Mouse (Mus musculus): Measurements from ENCODE around the gene Zfp598. TPM values are rescaled to one million over a fixed set of nuclear protein-coding genes. Genes with fewer than 3 reads are reported as not detected.

The Zfp598 gene
- polyA plus RNA-seq, 1 experiment, result not detected

DNA sequence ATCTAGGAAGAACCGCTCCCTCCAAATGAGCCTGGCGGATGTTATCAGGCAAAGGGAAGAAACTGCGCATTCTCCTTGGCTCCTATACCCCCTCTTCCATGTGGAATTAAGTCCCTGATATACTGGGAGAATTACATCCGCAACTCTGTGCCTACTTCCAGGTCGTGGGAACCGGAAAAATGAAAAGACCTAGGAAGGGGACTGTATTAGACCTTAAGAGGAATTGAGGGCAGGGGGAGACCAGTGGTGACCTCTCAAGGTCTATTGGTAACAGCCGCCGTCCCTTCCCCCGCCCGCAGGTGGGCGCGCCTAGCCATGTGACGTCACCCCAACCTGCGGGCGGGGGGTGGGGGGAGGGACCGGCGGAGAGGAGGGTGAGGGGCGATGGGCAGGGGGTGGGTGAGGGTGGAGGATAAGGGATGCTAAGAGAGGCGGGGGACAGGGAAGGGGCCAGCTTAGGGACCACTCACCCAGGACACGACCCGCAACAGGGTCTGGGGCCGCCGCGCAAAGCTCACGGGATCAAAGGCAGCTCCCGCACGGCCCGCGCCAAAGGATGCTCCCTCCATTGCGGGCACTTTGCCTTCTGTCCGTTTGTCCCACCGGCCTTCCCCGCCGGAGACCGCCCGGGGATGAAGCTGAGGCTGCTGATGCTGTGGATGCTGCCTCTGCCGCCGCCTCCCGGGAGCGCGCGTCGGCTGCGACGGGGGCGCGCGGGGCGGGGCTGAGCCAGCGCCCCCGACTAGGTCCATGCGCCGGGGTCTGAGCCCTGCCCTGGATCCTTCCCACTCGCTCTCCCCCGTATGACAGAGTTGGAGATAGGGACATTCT lies 20.0 kb downstream of the Zfp598 start, which contains the start of gene Syngr3:
Gene Syngr3, minus strand, starts transcription at position 705 of the 831 bp plus-strand sequence.
- Histone ChIP-seq H3K27ac (ENCODE audit: insufficient read depth, low read depth, low read length) (peak within 1 kb of the TSS; percentile 93), H3K4me3 (ENCODE audit: insufficient read depth, low read depth, low read length) (peak within 1 kb of the TSS; percentile 99), H3K4me1 (ENCODE audit: control insufficient read depth, insufficient read depth, low read length) (peaks cover 25% of the 10 kb centered on the region)
- TF ChIP-seq POLR2A (IDR thresholded peaks at IDR 0.05; ENCODE audit: insufficient read depth, low read depth, low read length) (peak; percentile 87), CTCF (IDR thresholded peaks at IDR 0.05; ENCODE audit: insufficient read depth, low read depth, low read length) (no peak)
- WGBS, result under 1% methylated on average over 55 of the region's 55 CpGs

GRCm38 (mm10) chr17:24692385-24692784 lies 22.9 kb downstream of the Zfp598 start:
- no peak for TF ChIP-seq CTCF (IDR thresholded peaks at IDR 0.05; ENCODE audit: insufficient read depth, low read depth, low read length)
- no peak for TF ChIP-seq POLR2A (IDR thresholded peaks at IDR 0.05; ENCODE audit: insufficient read depth, low read depth, low read length)
- Histone ChIP-seq H3K27ac (ENCODE audit: insufficient read depth, low read depth, low read length) (no peak overlapping the region), H3K4me1 (ENCODE audit: control insufficient read depth, insufficient read depth, low read length) (peaks cover 16% of the 10 kb centered on the region), H3K4me3 (ENCODE audit: insufficient read depth, low read depth, low read length) (no peak overlapping the region)
- 88% methylated on average over 5 of the region's 5 CpGs for WGBS

DNA sequence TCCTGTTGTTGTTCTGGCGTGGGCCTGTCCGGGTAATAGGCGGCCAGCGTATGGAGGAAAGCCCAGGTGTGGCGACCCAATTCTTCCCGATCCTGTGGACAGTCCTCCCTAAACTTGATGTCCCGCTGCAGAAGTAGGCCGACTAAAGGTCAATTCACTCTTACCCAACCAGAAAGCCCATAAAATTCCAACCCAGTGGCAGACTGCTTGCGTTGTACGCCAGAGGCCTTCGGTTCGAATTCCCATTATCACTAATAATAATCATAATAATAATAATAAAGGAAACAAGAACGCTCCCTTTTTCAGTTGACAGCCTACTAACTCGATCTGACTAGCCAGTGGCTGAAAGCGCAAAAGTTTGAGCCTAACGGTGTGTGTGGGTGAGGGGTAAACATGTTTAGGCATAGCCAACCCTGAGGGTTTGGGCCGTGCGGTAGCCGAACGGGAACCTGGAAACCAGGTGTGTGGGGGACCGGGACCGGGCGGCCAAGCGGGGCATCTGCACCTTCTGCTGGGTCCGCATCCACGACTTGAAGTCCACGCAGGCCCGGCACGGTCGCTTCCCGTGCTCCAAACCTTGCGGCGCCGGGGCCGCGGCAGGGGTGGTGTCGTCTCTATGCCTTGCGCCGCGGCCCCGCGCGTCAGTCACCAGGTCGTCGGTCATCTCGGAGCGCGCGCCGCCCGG lies 26.0 kb downstream of the Zfp598 start:
- WGBS, result 8% methylated on average over 51 of the region's 51 CpGs
- TF ChIP-seq CTCF (IDR thresholded peaks at IDR 0.05; ENCODE audit: insufficient read depth, low read depth, low read length) (no peak), POLR2A (IDR thresholded peaks at IDR 0.05; ENCODE audit: insufficient read depth, low read depth, low read length) (no peak)
- Histone ChIP-seq H3K4me1 (ENCODE audit: control insufficient read depth, insufficient read depth, low read length) (peaks cover 6% of the 10 kb centered on the region), H3K4me3 (ENCODE audit: insufficient read depth, low read depth, low read length) (peak overlapping the region; percentile 91), H3K27ac (ENCODE audit: insufficient read depth, low read depth, low read length) (no peak overlapping the region)

- Histone ChIP-seq H3K4me1 (ENCODE audit: control insufficient read depth, insufficient read depth, low read length) (peaks cover 6% of the 10 kb centered on the region), H3K27ac (ENCODE audit: insufficient read depth, low read depth, low read length) (peak within 1 kb of the TSS; percentile 15; the same call in 1 of the 2 replicates), H3K4me3 (ENCODE audit: insufficient read depth, low read depth, low read length) (peak within 1 kb of the TSS; percentile 91)
- TF ChIP-seq POLR2A (IDR thresholded peaks at IDR 0.05; ENCODE audit: insufficient read depth, low read depth, low read length) (peak; percentile 66), CTCF (IDR thresholded peaks at IDR 0.05; ENCODE audit: insufficient read depth, low read depth, low read length) (no peak)
- under 1% methylated on average over 68 of the region's 76 CpGs for WGBS
These were observed 26.7 kb downstream of the Zfp598 start, which contains the start of the genes Gfer and Noxo1 for GRCm38 (mm10) chr17:24696011-24696697. Gene Gfer, minus strand, starts transcription at chr17:24696156. Gene Noxo1, plus strand, starts transcription at chr17:24696234.

- H3K4me1 ChIP-seq (ENCODE audit: control insufficient read depth, insufficient read depth, low read length), result peaks cover 6% of the 10 kb centered on the region
- TF ChIP-seq POLR2A (IDR thresholded peaks at IDR 0.05; ENCODE audit: insufficient read depth, low read depth, low read length) (no peak), CTCF (IDR thresholded peaks at IDR 0.05; ENCODE audit: insufficient read depth, low read depth, low read length) (no peak)
- no peak overlapping the region for H3K27ac ChIP-seq (ENCODE audit: insufficient read depth, low read depth, low read length)
- H3K4me3 ChIP-seq (ENCODE audit: insufficient read depth, low read depth, low read length), result no peak overlapping the region
- 14% methylated on average over 5 of the region's 5 CpGs for WGBS
These were observed 28.5 kb downstream of the Zfp598 start for GRCm38 (mm10) chr17:24697985-24698384.

DNA sequence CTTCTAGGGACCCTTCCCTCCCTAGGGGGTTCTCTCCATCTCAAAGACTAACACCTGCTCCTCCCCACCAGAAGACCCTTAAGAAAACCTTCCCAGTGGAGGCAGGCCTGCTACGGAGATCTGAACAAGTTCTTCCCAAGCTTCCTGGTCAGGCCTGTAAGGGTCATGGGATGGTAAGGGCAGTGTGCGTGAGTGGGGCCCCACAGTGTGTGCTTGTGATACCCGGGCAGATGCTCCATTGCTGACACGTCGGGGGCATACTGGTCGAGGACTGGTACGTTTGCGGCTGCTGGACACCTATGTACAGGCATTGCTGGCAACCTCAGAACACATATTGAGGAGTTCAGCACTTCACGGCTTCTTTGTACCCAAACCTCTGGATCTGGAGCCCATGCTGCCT lies 29.2 kb downstream of the Zfp598 start:
- H3K4me1 ChIP-seq (ENCODE audit: control insufficient read depth, insufficient read depth, low read length), result peaks cover 6% of the 10 kb centered on the region
- TF ChIP-seq POLR2A (IDR thresholded peaks at IDR 0.05; ENCODE audit: insufficient read depth, low read depth, low read length), result no peak
- TF ChIP-seq CTCF (IDR thresholded peaks at IDR 0.05; ENCODE audit: insufficient read depth, low read depth, low read length), result no peak
- H3K4me3 ChIP-seq (ENCODE audit: insufficient read depth, low read depth, low read length), result no peak overlapping the region
- WGBS, result 72% methylated on average over 9 of the region's 9 CpGs
- no peak overlapping the region for H3K27ac ChIP-seq (ENCODE audit: insufficient read depth, low read depth, low read length)

DNA sequence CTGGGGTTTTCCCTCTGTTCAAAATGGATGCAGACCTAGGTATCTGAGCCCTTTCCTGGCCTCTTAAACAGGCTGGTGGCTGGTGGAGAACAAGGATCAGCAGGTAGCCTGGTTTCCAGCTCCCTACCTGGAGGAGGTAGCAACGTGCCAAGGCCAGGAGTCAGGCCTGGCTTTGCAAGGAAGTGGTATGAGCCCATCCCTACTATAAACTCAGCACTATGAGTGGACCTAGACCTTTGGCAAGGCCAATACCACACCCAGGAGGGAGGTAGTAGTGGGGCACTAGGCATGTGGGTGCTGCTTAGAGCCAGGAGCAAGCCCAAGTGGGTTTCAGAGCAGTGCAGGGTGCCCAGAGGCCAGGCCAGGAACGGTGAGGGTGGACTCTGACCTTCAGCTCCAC lies 30.0 kb downstream of the Zfp598 start:
- no peak overlapping the region for H3K4me3 ChIP-seq (ENCODE audit: insufficient read depth, low read depth, low read length)
- 84% methylated on average over 2 of the region's 2 CpGs for WGBS
- TF ChIP-seq POLR2A (IDR thresholded peaks at IDR 0.05; ENCODE audit: insufficient read depth, low read depth, low read length) (no peak), CTCF (IDR thresholded peaks at IDR 0.05; ENCODE audit: insufficient read depth, low read depth, low read length) (no peak)
- H3K27ac ChIP-seq (ENCODE audit: insufficient read depth, low read depth, low read length), result no peak overlapping the region
- peaks cover 6% of the 10 kb centered on the region for H3K4me1 ChIP-seq (ENCODE audit: control insufficient read depth, insufficient read depth, low read length)

GRCm38 (mm10) chr17:24701251-24701650 lies 31.8 kb downstream of the Zfp598 start:
- Histone ChIP-seq H3K4me3 (ENCODE audit: insufficient read depth, low read depth, low read length) (no peak overlapping the region), H3K4me1 (ENCODE audit: control insufficient read depth, insufficient read depth, low read length) (peaks cover 4% of the 10 kb centered on the region; the same call in 1 of the 2 replicates), H3K27ac (ENCODE audit: insufficient read depth, low read depth, low read length) (no peak overlapping the region)
- TF ChIP-seq CTCF (IDR thresholded peaks at IDR 0.05; ENCODE audit: insufficient read depth, low read depth, low read length) (no peak), POLR2A (IDR thresholded peaks at IDR 0.05; ENCODE audit: insufficient read depth, low read depth, low read length) (no peak)
- WGBS, result 94% methylated on average over 9 of the region's 9 CpGs

Data from olfactory bulb, adult 2 months (tissue).